Mouse (Mus musculus): ENCODE results near the gene L3mbtl3.

L3mbtl3 gene

DNA sequence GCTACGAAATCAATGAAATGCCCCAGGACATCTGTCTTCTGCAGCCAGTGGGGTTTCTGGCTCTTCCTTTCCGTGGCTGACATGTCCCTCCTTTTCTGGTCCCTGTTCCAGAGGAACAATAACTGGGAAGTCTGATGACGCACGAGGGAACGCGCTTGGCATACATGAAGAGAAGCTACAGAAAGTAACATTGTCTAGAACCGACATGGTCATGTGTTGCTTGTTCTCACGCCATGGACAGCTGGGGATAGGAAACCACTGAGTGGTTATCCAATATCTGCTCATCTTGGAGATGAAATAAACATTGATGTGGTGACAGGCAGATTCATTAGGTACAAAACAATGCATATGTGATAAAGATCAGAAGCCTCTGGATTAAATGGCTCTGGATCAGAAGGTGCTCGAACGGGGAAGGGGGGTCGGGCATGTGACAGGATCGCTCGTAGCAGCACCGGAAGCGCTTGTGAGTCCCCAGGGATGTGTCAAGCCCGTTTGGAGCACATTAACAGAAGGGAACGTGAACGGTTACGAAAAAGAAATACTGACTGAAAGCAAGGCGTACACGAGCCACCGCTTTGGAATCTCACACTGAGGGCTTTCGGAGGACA is 37.8 kb downstream of the L3mbtl3 start:
- no peak for DNase-seq (ENCODE audit: extremely low read depth, low read depth)

DNA sequence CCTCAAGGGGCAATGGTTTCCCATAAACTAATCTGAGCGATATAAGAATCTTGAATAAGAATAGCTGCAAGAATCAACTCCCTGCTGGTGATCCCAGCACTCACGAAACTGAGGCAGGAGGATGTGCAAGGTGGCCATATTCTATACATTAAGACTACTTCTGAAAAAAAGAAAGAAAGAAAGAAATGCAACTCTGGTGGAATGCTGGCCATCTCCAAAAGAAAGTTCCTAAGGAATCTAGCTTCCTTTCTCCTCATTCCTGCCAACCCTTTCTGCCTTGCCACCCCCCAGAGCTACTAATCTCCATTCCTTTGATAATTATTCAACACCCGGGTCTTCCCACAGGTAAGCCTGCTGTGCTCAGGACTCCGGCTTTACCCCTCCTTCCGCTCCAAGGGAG is 41.8 kb downstream of the L3mbtl3 start:
- no peak for DNase-seq (ENCODE audit: extremely low read depth, low read depth)

DNA sequence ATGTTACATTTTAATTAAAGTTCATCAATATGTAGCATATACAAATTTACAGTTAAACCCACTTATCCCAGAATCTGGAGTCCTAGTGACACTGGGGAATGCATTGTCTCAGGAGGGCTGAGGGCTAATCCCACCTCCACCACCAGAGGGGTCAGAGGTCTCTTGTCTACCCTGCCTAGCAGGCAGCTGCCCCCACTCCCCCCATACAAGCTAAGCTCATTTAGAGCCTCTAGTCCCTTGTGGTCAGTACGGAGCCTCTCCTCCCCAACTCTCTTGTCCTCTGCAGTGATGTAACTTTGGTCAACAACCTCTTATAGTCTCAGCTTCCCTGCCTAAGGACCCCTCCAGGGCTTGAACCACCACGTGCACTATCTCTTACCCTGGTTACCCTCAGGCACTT is 43.0 kb downstream of the L3mbtl3 start:
- no peak for DNase-seq (ENCODE audit: extremely low read depth, low read depth)

DNA sequence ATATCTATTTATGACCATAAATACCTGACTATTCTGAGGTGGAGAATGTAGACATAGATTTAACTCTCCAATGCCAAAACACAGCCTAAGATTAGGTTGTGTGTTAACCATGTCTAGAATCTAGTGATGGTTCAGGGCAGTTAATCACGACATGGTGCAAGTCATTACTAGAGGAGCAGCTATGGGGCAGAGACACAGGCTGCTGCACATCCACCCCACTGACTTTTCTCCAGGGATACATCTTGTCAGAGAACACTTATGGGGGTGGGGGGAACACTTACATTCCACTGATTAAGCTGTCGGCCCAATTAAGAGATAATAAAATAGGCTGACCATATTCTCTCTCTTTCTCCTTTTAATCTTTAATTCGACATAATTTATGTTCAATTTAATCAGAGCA is 46.9 kb downstream of the L3mbtl3 start:
- no peak for DNase-seq (ENCODE audit: extremely low read depth, low read depth)

DNA sequence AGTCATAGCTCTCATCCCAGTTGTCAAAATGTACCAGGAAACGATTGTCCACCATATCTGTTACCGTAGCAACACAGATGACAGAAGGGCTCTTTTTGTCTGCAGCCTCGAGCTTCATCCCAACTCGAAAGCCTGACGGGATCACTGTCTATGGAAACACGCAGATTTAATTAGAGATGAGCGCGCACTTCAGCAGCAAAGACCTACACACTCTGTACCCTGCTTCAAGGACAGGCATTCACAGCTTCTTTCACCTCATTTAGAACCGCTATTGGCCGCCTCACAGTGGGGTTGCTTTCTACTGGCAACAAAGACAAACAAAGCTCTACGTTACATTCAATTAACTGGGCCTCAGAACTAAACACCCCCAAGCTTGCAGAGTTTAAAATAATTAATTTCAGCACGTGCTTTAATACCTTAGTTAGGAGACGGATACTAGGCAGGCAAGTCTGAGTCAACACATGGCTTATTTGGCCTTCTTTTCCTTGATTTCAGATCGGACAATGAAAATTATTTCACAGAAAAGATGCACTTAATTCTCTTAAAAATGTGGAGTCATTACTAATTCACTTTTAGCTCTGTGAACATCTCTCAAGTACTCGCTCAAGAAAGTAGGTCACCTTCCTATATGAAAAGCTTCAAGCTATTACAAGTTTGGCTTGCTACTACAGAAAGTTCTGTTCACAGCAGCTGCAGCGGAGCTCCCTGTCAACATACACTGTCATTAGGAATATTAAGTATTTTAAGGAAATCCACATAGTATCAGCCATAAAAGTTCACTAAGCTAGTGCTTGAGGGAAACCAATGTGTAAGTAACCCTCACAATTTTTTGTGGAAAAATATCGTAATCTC is 47.9 kb downstream of the L3mbtl3 start:
- no peak for DNase-seq (ENCODE audit: extremely low read depth, low read depth)

DNA sequence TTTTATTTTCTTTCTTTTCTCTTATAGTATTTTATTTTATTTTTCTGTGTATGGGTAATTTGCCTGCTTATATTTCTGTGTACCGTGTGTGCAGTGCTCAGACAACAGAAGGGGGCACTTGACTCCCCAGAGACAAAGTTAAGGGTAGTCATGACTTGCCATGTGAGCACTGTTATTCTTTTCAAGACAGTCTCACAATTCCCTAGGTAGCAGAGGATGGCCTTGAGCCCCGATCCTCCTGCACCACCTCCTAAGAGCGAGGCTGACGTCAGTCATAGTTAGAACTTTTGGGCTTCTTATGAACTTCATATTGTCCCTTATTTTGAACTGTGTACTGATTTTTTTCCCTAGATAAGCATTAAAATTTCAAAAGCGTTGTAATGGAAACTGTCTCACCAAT is 48.5 kb downstream of the L3mbtl3 start:
- DNase-seq (ENCODE audit: extremely low read depth, low read depth) = no peak

DNA sequence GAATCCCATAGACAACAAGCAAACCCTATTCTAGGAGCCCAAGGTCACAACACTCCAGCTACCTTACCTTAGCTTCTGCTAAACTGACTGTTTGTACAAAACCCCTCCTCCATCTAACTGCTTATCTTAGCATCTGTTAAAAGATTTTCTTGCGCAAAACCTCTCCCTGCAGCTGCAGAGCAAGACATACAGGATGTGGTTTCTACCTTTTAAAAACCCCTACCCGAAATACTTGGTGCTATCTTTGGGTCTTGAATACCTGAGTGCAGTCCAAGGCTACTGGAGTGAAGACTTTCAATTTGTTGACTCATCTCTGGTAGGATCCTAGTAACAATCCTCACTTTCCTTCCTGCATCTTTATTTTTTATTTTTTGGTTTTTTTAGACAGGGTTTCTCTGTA is 50.5 kb downstream of the L3mbtl3 start:
- no peak for DNase-seq (ENCODE audit: extremely low read depth, low read depth)

DNA sequence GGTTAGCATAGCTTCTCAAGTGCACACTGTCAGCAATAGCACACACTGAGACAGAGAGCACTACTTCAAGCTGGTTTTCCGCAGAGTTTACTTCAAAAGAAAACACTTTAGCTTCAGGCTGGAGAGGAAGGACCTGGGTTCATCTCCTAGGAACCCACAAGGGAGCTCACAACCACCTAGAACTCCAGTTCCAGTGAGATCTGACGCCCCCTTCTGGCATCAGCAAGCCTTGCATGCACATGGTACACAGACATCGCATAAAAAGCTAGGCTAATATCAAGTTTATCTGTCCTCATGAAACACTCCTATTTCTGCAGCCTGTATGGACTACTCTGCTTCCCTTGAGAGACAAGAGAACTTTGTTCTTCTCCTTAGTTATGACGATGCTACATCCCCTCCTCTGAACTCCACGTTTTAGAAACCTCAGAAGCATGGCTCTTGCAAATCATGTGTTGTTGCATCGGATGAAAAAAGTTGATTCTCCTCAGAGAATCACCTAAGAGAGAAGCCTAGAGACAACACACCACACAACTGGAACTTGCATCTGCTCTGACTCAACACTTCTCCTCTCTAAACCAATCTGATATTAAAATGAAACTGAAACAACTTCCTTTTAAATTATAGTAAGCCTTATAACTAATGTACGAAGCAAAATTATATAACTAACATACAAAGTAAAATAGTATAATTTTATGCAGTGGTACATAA is 53.3 kb downstream of the L3mbtl3 start:
- DNase-seq (ENCODE audit: extremely low read depth, low read depth) = peak; percentile 8

DNA sequence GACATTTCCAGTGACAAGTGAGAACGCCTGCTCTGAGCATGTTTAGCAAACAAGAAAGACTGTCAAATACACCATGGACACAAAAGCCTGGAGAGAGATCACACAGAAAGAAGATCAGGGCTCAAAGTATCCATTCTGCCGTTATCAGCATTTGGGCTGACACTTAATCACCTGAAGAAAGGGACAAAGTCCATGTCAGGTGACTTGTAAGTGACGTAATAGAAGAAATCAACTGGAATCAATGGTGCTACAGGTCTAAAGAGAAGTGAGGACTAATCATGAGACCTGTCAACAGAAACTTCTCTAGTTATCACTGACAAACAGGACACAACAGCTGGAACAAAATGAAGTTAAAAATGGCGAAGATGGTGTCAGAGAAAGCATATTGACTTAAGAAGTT is 55.1 kb downstream of the L3mbtl3 start:
- no peak for DNase-seq (ENCODE audit: extremely low read depth, low read depth)

DNA sequence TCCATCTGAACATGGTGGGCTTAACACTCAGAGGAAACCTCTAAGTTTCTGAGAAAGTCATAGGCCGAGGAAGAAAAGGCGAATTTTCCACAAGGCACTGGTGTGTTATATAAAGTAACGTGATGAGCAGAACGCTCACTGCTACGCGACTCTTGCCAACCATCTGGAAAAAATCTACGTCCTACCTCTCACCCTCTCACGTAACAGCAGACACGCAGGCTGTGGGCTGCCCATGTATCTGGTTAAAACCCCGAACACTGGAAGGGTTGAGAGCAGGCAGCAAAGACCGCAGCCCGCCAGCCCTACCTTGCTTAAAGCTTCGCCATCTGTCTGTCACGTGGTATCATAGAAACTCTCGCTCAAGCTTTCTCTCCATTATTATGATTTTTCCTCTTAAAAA is 61.4 kb downstream of the L3mbtl3 start:
- DNase-seq (ENCODE audit: extremely low read depth, low read depth) = no peak

DNA sequence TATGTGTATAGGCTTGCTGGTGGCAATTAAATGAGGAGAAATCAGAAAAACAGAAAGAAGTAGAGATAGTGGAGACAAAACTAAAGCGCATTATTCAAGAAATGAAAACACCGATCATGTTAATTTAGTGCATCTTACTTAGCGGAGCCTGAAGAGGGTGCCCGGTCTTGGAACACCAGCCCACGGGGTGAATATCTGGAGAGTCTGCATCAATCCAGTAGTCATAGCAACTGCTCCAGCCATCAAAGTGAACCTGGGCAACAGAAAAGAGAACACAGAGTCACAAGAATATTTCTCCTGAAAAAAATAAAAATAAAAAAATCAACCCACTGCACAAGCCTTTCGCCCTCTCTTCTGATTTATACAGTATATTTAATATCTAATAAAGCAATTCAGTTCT is 72.3 kb downstream of the L3mbtl3 start:
- no peak for DNase-seq (ENCODE audit: extremely low read depth, low read depth)

DNA sequence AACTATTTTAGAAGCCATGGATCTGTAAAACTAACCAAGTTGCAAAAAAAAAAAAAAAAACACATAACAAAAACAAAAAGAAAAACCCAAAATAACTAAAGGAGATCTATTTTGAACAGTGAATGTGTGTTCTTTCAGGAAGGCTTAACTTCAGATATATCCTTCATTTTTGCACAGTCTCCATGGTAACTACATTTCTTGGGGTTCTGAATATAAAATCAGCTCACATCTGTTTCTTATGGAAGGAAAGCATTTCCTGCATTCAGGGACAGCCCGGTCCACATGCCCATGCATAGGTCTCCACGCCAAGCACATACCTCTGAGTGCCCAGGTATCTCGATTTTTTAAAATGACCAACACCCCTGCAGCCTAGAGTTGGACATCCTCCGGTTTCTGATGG is 73.4 kb downstream of the L3mbtl3 start:
- no peak for DNase-seq (ENCODE audit: extremely low read depth, low read depth)

DNA sequence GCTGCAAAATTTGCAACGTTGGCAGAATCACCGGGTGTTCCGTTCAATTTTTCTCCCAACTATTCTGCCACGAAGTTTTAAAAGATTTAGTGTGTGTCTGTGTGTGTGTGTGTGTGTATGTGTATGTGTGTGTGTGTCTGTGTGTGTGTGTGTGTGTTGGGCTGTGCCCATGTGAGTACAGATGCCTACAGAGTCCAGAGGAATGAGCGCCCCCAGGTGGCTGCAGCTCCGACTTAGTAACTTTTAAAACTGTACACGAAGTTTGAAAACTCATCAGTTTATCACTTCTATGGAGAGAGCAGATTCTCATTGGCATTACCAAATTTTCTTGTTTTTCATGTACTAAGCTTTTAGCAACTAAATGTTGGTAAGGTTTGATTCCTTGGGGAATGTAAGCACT is 78.1 kb downstream of the L3mbtl3 start:
- DNase-seq (ENCODE audit: extremely low read depth, low read depth) = no peak

DNA sequence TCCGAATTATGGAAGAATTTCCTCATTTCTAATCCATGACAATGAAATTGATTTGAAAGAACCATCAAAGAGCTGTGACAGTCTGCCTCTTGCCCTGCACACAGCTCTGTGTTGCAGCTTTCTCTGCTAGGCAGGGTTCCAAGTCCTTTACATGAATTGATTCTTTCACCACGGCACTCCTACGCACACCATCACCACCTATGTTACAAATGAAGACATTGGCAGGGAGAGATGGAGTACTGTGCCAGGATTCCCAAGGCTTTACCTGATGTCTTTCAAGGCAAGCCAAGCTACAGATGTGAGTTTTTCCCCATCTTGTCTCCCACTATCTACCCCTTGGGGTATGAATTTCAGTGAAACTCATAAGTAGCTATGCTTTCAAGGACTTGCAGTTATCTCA is 78.6 kb downstream of the L3mbtl3 start:
- no peak for DNase-seq (ENCODE audit: extremely low read depth, low read depth)

DNA sequence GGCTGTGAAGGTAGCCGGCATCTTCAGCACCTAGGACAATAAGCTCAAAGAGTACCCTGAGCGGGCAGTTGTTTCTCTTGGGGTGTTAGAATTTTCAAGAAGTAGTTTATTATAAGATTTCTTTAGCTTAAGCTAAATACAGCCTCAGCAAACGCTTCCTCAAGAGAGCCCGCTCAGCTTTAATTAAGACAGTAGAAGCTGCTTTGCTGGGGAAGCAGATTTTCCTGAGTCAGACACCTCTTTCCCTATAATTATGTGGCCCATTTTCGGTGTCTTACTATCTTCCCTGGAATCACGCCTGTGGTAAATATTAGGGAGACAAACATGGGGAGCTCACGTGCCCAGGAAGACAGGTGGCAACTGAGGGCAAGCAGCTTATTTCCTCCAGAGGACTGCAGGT is 88.6 kb downstream of the L3mbtl3 start:
- no peak for DNase-seq (ENCODE audit: extremely low read depth, low read depth)

DNA sequence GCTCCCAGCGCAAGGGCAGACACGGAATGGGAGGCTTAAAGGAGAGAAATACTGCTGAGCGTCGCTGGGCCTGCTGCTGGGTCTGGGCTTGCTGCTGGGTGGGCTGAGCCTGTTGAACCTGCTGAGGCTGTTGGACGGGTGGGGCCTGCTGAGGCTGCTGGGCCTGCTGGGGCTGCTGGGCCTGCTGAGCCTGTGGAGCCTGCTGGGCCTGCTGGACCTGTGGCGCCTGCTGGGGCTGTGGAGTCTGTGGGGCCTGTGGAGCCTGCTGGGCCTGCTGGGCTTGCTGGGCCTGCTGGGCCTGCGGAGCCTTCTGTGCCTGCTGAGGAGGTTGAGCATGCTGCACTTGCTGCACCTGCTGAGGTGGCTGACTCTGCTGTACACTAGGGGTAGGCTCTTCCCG is 95.8 kb downstream of the L3mbtl3 start:
- DNase-seq (ENCODE audit: extremely low read depth, low read depth) = no peak

DNA sequence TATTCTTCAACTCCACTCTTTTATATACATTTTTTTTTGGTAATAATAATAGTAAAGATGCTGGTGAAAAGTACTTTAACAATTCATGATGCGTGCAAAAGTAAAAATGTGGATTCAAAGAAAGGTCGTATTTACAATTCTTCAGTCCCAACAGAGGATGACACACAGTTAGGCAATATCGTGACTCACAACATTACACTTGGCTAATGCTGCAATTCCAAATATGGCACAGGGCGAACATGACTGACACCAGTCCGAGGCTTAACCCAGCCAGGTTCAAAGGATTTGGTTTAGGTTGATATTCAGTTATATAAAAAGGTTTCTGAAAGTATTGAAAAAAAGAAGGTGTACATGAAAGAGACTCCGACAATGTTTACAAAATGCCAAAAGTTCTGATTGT is 100.4 kb downstream of the L3mbtl3 start:
- no peak for DNase-seq (ENCODE audit: extremely low read depth, low read depth)

DNA sequence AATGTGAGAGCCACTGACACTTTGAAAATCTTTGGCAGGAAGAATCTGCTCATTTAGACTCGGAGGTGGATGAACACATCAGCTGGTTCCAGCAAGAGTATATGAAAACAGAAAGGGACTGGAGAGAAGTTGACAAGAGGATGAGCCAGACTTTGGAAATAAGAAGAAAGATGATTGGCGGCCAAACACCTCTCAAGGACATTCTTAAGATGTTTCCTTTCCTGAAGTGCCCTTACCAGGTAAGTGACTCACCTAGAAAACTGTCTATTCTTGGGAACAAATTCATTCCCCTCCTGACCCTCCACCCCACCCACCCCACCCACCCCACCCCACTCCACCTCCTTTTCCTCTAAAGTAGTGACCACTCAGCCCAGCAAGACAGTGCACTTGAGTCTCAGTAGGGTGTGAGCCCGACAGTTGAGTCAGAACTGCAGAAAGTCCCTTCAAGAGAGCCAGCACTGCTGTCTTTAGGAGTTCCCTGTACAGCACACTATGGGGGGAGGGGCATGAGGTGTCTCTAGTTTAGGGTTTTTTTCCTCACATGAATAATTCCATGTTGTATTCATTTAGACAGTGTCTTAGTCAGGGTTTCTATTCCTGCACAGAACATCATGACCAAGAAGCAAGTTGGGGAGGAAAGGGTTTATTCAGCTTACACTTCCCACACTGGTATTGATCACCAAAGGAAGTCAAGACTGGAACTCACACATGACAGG is 111.9 kb downstream of the L3mbtl3 start:
- no peak for DNase-seq (ENCODE audit: extremely low read depth, low read depth)

DNA sequence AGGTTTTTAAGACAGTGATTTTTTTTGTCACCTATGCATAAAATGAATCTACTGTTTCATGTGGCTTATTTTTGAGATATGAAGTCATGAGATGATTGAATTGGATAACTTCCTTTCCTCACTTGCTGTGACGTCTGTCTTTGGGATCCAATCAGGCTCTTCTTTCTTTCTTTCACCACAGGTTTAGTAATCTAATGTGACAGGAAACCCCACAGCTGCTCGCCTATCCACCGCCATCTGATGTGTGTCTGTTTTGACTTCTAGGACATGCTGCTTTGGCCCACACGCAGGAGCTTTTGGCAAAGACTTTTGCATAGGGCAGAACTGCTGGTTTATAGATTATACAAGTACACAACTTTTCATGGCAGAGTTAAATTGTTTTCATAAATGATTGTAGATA is 115.9 kb downstream of the L3mbtl3 start:
- DNase-seq (ENCODE audit: extremely low read depth, low read depth) = no peak

DNA sequence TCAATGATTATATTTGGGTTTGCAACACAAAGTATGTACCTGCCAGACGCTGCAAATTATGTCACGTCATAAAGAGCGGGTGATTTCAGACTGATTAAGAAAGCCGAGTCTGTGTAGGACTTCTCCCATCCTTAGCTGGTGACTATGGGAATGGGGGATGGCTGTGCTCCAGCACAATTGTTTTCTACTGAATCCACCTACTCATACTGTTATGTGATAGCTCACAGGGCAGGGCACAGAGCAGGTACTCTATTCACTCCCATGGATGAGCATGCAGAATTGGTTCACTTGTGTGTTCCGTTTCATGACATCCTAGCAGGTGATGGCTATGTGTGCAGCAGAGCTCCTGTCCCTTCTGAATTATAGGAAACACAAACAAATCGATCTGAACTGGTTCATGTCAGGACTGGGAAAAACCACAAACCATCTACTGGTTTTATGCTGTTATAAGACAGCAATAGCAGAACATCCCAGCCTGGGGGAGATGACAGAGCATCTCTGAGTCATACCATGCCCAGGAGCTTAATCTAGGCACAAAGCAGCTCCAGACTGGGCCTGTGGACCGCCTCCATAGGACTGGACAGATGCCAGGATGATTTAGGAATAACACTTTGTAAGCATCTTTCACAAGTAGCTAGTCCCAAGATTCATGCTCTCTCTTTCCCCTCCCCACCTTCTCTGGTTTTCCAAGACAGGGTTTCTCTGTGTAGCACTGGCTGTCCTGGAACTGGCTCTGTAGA is 126.2 kb downstream of the L3mbtl3 start:
- DNase-seq (ENCODE audit: extremely low read depth, low read depth) = no peak

DNA sequence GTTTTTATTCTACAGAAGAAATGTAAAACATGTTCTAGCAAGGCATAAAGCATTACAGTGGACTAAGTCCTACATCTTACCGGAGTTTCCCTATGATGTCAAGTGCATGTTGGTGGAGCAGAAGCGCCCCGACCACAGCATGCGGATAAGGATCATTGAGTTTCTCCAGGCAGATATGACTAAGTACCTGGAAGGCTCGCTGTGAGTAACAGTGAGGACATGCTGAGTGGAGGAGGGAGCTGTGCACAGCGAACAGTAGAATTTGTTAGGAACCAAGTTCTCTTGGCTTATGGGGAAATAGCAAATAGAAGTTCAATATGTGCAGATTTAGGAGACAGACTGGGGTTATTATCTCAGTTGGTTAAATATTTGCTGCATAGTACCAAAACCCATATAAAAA is 131.3 kb downstream of the L3mbtl3 start:
- DNase-seq (ENCODE audit: extremely low read depth, low read depth) = no peak
